Mouse (Mus musculus) liver, embryonic 18 days (tissue): ENCODE data around the gene Las1l. TPM values are rescaled to one million over a fixed set of nuclear protein-coding genes. Genes with fewer than 3 reads are reported as not detected.

Source experiments
- polyA plus RNA-seq: library from polyadenylated mRNA; depleted of rRNA; stranded (reverse); fragments of >200 nt; gene quantifications from 2 replicates; pipeline ENCODE4 v1.2.3, GENCODE M21; 2012; rRNA removed

The Las1l gene
- polyA plus RNA-seq: 12.2 and 14.2 TPM in 2 replicates

DNA sequence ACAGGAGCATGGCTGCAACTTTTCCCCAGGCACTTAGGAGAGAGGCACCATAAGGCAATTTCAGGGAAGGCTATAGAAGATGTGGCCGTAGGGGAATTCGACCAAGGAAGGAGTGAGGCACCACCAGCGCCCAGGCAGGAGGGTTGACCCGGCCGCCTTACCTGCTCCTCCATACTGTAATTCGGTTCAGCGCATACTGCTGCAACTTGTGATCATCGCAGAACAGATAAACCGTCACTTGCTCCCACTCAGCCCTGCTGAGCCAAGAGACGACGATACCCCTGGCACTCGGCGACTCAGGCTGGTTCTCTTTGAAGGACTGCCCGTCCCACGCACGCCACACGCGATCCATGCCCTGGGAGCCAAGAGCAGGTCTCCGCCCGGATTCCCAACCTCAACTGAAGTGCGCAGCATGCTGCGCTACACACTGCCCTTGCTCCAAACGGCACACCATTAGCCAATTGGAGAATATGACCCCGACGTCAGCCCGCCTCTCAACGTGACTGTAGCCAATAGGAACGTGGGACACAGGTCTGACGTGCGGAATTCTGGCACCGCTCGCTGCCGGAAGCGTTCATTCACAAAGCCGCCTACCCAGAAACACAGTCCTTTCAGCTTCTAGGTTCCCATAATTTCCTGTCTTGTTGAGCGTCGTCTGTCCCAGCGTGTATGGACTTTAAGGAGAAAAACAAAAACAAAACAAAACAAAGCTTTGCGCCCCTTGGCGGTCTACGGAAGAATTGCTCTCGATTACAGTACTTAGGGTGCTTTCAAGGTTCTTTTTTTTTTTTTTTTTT is at the start of gene Las1l:
Gene Las1l (minus strand): TSS at position 466 of the 797 bp plus-strand sequence.

Other genes with a start within 250 kb of the Las1l start
- 0.05 and 0.06 TPM in 2 replicates for gene Zc3h12b, start 245.3 kb downstream of the Las1l start, polyA plus RNA-seq
- gene Msn, start 139.1 kb upstream of the Las1l start, polyA plus RNA-seq: 34.2 and 39.5 TPM in 2 replicates